Mouse (Mus musculus) myocyte (in vitro differentiated cells): ENCODE results near the gene Tspan5.

Experiments used
- CEBPB ChIP-seq: IDR thresholded peaks from 2 replicates; pipeline ENCODE4 v1.6.1; 2011; ENCODE audit warnings: mild to moderate bottlenecking, moderate library complexity; ENCODE audit not compliant: poor library complexity, insufficient read depth, severe bottlenecking
- E2F4 ChIP-seq: IDR thresholded peaks from one replicate; pipeline ENCODE4 v1.6.1; 2011; ENCODE audit warnings: mild to moderate bottlenecking, control low read depth, moderate library complexity; ENCODE audit not compliant: insufficient read depth
- POLR2A ChIP-seq: IDR thresholded peaks from one replicate; pipeline ENCODE4 v1.6.1; 2011; ENCODE audit warnings: low read depth, mild to moderate bottlenecking, control low read depth, moderate library complexity; ENCODE audit not compliant: insufficient read length
- POLR2AphosphoS2 ChIP-seq: IDR thresholded peaks from one replicate; pipeline ENCODE4 v1.6.1; 2011; ENCODE audit warnings: low read depth, control low read depth; ENCODE audit not compliant: insufficient read length
- REST ChIP-seq: IDR thresholded peaks from one replicate; pipeline ENCODE4 v1.6.1; 2011; ENCODE audit warnings: mild to moderate bottlenecking, control low read depth, moderate library complexity; ENCODE audit not compliant: insufficient read depth, insufficient read length
- TCF12 ChIP-seq: IDR thresholded peaks from one replicate; pipeline ENCODE4 v1.6.1; 2011; ENCODE audit warnings: mild to moderate bottlenecking, control low read depth; ENCODE audit not compliant: poor library complexity, insufficient read depth, severe bottlenecking
- USF1 ChIP-seq: IDR thresholded peaks from one replicate; pipeline ENCODE4 v1.6.1; 2011; ENCODE audit warnings: low read depth, mild to moderate bottlenecking, control low read depth, moderate library complexity

GRCm38 (mm10) chr3:138692302-138692701 is 49.7 kb upstream of the Tspan5 start:
- TF ChIP-seq TCF12 (no peak), CEBPB (no peak), E2F4 (no peak), REST (no peak), POLR2A (no peak), POLR2AphosphoS2 (no peak), USF1 (no peak)
